Comparison of ENCODE assay signal across 23 mouse cellular contexts in the genomic region with DNA sequence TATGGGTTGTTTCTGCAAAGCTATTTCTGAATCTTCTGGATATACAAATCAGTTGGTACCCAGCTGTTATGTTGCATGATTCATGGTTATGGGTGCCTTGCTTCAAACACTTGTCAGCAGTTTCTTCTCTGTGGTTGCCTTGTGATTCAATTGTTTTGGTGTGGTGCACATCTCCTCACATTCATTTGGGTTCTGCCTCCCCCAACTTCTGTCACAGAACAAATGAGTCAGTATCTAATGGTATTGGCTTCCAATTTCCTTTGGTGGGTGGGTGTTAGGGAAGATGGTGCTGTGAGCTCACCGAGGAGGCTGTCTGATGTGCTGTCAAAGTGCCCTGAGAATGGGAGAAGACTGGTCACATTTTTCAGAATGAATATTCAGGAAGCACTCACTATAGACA.
DNase-seq lines count a peak whose midpoint lies in the region; ATAC-seq and TF ChIP-seq lines count a peak whose summit lies in the region.
"Had no signal": no experiment of that assay in that cellular context is flagged by ENCODE, and none has a peak within 500 bp of the region (broad histone marks: within the 10 kb centered on the region; RNA-seq: fewer than 3 reads in every experiment).

No protein-coding gene starts in this region.

- H3K27me3 ChIP-seq in stomach, postnatal 0 days (ENCODE audit: control insufficient read depth, insufficient read depth, low read length): no peaks in the 10 kb centered on the region
- H3K27me3 ChIP-seq: forebrain, embryonic 12.5 days; megakaryocyte, embryonic 14.5 days; midbrain, embryonic 15.5 days; stomach, embryonic 15.5 days had no signal

- 47% methylated on average over 1 of the region's 1 CpGs for WGBS in stomach, postnatal 0 days
- 56% methylated on average over 1 of the region's 1 CpGs for WGBS in lung, adult 2 months

- no peak for TF ChIP-seq EP300 in stomach, postnatal 0 days (optimal IDR thresholded peaks at IDR 0.05)

- no peak overlapping the region for H3K4me3 ChIP-seq in layer of hippocampus, adult 2 months
- no peak overlapping the region for H3K4me3 ChIP-seq in stomach, postnatal 0 days (ENCODE audit: low read depth, low read length)
- H3K4me3 ChIP-seq in lung, adult 2 months (replicated peaks; ENCODE audit: extremely low read depth, low read depth, low read length): no peak overlapping the region
- H3K4me3 ChIP-seq: forebrain, embryonic 12.5 days; left cerebral cortex, adult 2 months; megakaryocyte, embryonic 14.5 days; midbrain, embryonic 15.5 days; myocyte; stomach, embryonic 15.5 days had no signal

- no peak for TF ChIP-seq CTCF in layer of hippocampus, adult 2 months (conservative IDR thresholded peaks at IDR 0.05)
- TF ChIP-seq CTCF in stomach, postnatal 0 days (IDR thresholded peaks at IDR 0.05; ENCODE audit: low read depth): no peak
- no peak for TF ChIP-seq CTCF in lung, adult 2 months (IDR thresholded peaks at IDR 0.05; ENCODE audit: insufficient read depth, low read length)

- H3K36me3 ChIP-seq in stomach, postnatal 0 days (ENCODE audit: control insufficient read depth, insufficient read depth, low read length): no peaks in the 10 kb centered on the region
- H3K36me3 ChIP-seq: forebrain, embryonic 12.5 days; midbrain, embryonic 15.5 days; stomach, embryonic 15.5 days had no signal

- H3K27ac ChIP-seq in layer of hippocampus, adult 2 months: no peak overlapping the region
- H3K27ac ChIP-seq in stomach, postnatal 0 days (replicated peaks): no peak overlapping the region
- H3K27ac ChIP-seq: forebrain, embryonic 12.5 days; midbrain, embryonic 15.5 days; stomach, embryonic 15.5 days had no signal

- DNase-seq in right cerebral cortex, adult 2 months (ENCODE audit: low spot score in 2 of 2): peak; percentile 25 to 26
- DNase-seq in right cerebral cortex, postnatal 4 days: no peak
- DNase-seq in layer of hippocampus, adult 2 months (ENCODE audit: low spot score in 2 of 2): peak; percentile 9 to 66
- peak; percentile 52 to 53 for DNase-seq in left cerebral cortex, adult 9 months (ENCODE audit: low spot score in 2 of 2)
- peak; percentile 67 for DNase-seq in telencephalon, adult 2 months (ENCODE audit: low read depth, low spot score)
- DNase-seq in kidney, adult 8-10 months: no peak
- DNase-seq in stomach, postnatal 0 days (ENCODE audit: low spot score): no peak
- DNase-seq in lung, adult 2 months: no peak
- DNase-seq: B cell, adult 2 months; cerebellum, adult 9-10 months; heart, postnatal 10 days; kidney, adult 18-20 months; kidney, postnatal 10 days; liver; lung, postnatal 14 days; thymus, postnatal 25 days had no signal

- no peak for TF ChIP-seq POLR2A in lung, adult 2 months (IDR thresholded peaks at IDR 0.05; ENCODE audit: borderline replicate concordance, extremely low read depth, low read depth, low read length)

- H3K9me3 ChIP-seq in stomach, postnatal 0 days (ENCODE audit: control insufficient read depth, low read length): no peaks in the 10 kb centered on the region
- H3K9me3 ChIP-seq: forebrain, embryonic 12.5 days; midbrain, embryonic 15.5 days; stomach, embryonic 15.5 days had no signal

- no peak for ATAC-seq in stomach, postnatal 0 days (ENCODE audit: low FRiP score, low TSS enrichment)
- ATAC-seq: midbrain, embryonic 15.5 days had no signal

- H3K9ac ChIP-seq in stomach, postnatal 0 days (ENCODE audit: low read length): no peak overlapping the region
- H3K9ac ChIP-seq: forebrain, embryonic 12.5 days; midbrain, embryonic 15.5 days; stomach, embryonic 15.5 days had no signal

- no peak overlapping the region for H3K4me2 ChIP-seq in stomach, postnatal 0 days (replicated peaks; ENCODE audit: low read depth)
- H3K4me2 ChIP-seq: forebrain, embryonic 12.5 days; heart, embryonic 11.5 days; midbrain, embryonic 15.5 days; stomach, embryonic 15.5 days had no signal

- H3K4me1 ChIP-seq in stomach, postnatal 0 days (replicated peaks; ENCODE audit: control insufficient read depth, insufficient read depth): no peaks in the 10 kb centered on the region
- H3K4me1 ChIP-seq in lung, adult 2 months (ENCODE audit: control insufficient read depth, insufficient read depth, low read length): no peaks in the 10 kb centered on the region
- H3K4me1 ChIP-seq: forebrain, embryonic 12.5 days; megakaryocyte, embryonic 14.5 days; midbrain, embryonic 15.5 days; stomach, embryonic 15.5 days had no signal

Comparison
In these comparisons a context has a peak if more than half of its experiments do, and no peak if none do; other contexts are left out.
1. DNase-seq: peak in right cerebral cortex, adult 2 months (2 of 2), layer of hippocampus, adult 2 months (2 of 2), left cerebral cortex, adult 9 months (2 of 2) and telencephalon, adult 2 months (single experiment); none in right cerebral cortex, postnatal 4 days (single experiment), kidney, adult 8-10 months (0 of 2), stomach, postnatal 0 days (single experiment) and lung, adult 2 months (single experiment).